Mouse (Mus musculus) G1E (cell line): ENCODE measurements around the gene Gtf2f2. TPM values are rescaled to one million over a fixed set of nuclear protein-coding genes. Genes with fewer than 3 reads are reported as not detected.

Experiments used
- ATAC-seq: 2 replicates; pipeline ENCODE4 v1.8.0; 2016; ENCODE audit warnings: mild to moderate bottlenecking; ENCODE audit not compliant: insufficient number of reproducible peaks, poor library complexity, low FRiP score, severe bottlenecking; ENCODE audit errors: extremely low read depth
- DNase-seq: peaks from one replicate; pipeline ENCODE4 v3.0.0; 2012; ENCODE audit warnings: low spot score
- H3K27me3 ChIP-seq: 2 replicates; pipeline ENCODE4 v1.6.1; 2012; ENCODE audit warnings: mild to moderate bottlenecking, low read length, inconsistent platforms; ENCODE audit not compliant: insufficient read depth
- H3K36me3 ChIP-seq: replicated peaks from 2 replicates; pipeline ENCODE3; 2012; ENCODE audit warnings: mild to moderate bottlenecking, inconsistent platforms
- H3K4me1 ChIP-seq: 2 replicates; pipeline ENCODE4 v1.6.1; 2012; ENCODE audit warnings: low read depth, low read length, inconsistent platforms, mixed read lengths; ENCODE audit not compliant: insufficient read depth
- H3K4me3 ChIP-seq: 2 replicates; pipeline ENCODE4 v1.5.1; 2012; ENCODE audit warnings: low read depth, mild to moderate bottlenecking, inconsistent platforms, low read length, moderate library complexity, mixed read lengths
- H3K9me3 ChIP-seq: replicated peaks from 2 replicates; pipeline ENCODE4 v1.6.1; 2012; ENCODE audit warnings: inconsistent platforms
- CTCF ChIP-seq: IDR thresholded peaks from 2 replicates; pipeline ENCODE4 v1.5.1; 2012; ENCODE audit warnings: low read depth, low read length, inconsistent platforms, mixed read lengths
- GATA1 ChIP-seq: IDR thresholded peaks from 2 replicates; pipeline ENCODE4 v1.6.1; 2012; ENCODE audit warnings: borderline replicate concordance, low read length, inconsistent platforms, mixed read lengths
- GATA2 ChIP-seq: IDR thresholded peaks from 2 replicates; pipeline ENCODE4 v1.6.1; 2012; ENCODE audit warnings: low read depth, low read length, inconsistent platforms, borderline replicate concordance
- POLR2AphosphoS5 ChIP-seq: IDR thresholded peaks from 2 replicates; pipeline ENCODE4 v1.6.1; 2012; ENCODE audit warnings: low read depth, low read length, inconsistent platforms; ENCODE audit not compliant: insufficient replicate concordance
- TAL1 ChIP-seq: conservative IDR thresholded peaks from 2 replicates; pipeline ENCODE4 v1.6.1; 2012; ENCODE audit warnings: low read depth, low read length, inconsistent platforms, mixed read lengths
- polyA plus RNA-seq: library from polyadenylated mRNA; stranded (reverse); fragments of >175 nt; gene quantifications from 2 replicates; pipeline ENCODE4 v1.2.3, GENCODE M21; 2012
- total RNA-seq, 2 experiments: library from RNA; stranded (forward) in 1 of 2; stranded (reverse) in 1 of 2; fragments of 200-1000 nt in 1 of 2; fragments of >200 nt in 1 of 2; fragmentation: Nextera tagmentation in 1 of 2; gene quantifications; 2 replicates each; pipeline ENCODE4 v1.2.3; 2014 to 2017

The Gtf2f2 gene
- total and polyA plus RNA-seq, 3 experiments: 9.1 to 49.5 (median 33.3) TPM

- no peak; the same call in 1 of the 2 replicates for ATAC-seq
- TF ChIP-seq POLR2AphosphoS5: no peak
- no peak for TF ChIP-seq CTCF
- no peak for TF ChIP-seq TAL1
- TF ChIP-seq GATA2: no peak
- TF ChIP-seq GATA1: no peak
- no peak overlapping the region for H3K4me3 ChIP-seq
- peaks cover 7% of the 10 kb centered on the region; the same call in 1 of the 2 replicates for H3K4me1 ChIP-seq
- no peak for DNase-seq
- peaks cover 14% of the 10 kb centered on the region for H3K27me3 ChIP-seq
- no peaks in the 10 kb centered on the region for H3K9me3 ChIP-seq
- H3K36me3 ChIP-seq: no peaks in the 10 kb centered on the region
Observed at GRCm38 (mm10) chr14:75863549-75864409, 146.9 kb downstream of the Gtf2f2 start.

GRCm38 (mm10) chr14:75862701-75863100 is 148.0 kb downstream of the Gtf2f2 start:
- ATAC-seq: no peak

GRCm38 (mm10) chr14:75859619-75860018 is 151.0 kb downstream of the Gtf2f2 start:
- Histone ChIP-seq H3K36me3 (no peaks in the 10 kb centered on the region), H3K4me3 (no peak overlapping the region), H3K4me1 (peaks cover 10% of the 10 kb centered on the region; the same call in 1 of the 2 replicates), H3K9me3 (no peaks in the 10 kb centered on the region), H3K27me3 (peaks cover 8% of the 10 kb centered on the region; the same call in 1 of the 2 replicates)
- no peak for TF ChIP-seq GATA1
- no peak for TF ChIP-seq POLR2AphosphoS5
- DNase-seq (no peak), ATAC-seq (no peak)

More at GRCm38 (mm10) chr14:75862701-75863100, 148.0 kb downstream of the Gtf2f2 start:
- Histone ChIP-seq H3K36me3 (no peaks in the 10 kb centered on the region), H3K27me3 (peaks cover 14% of the 10 kb centered on the region), H3K4me1 (peaks cover 7% of the 10 kb centered on the region; the same call in 1 of the 2 replicates), H3K4me3 (no peak overlapping the region), H3K9me3 (no peaks in the 10 kb centered on the region)
- no peak for DNase-seq
- TF ChIP-seq TAL1: no peak
- no peak for TF ChIP-seq CTCF
- no peak for TF ChIP-seq GATA2
- no peak for TF ChIP-seq GATA1
- no peak for TF ChIP-seq POLR2AphosphoS5

- no peak for DNase-seq
- H3K4me3 ChIP-seq: no peak overlapping the region
- no peak for ATAC-seq
- H3K4me1 ChIP-seq: peaks cover 10% of the 10 kb centered on the region; the same call in 1 of the 2 replicates
- peaks cover 5% of the 10 kb centered on the region; the same call in 1 of the 2 replicates for H3K27me3 ChIP-seq
- no peaks in the 10 kb centered on the region for H3K9me3 ChIP-seq
- H3K36me3 ChIP-seq: no peaks in the 10 kb centered on the region
- TF ChIP-seq TAL1: no peak
- no peak for TF ChIP-seq POLR2AphosphoS5
- no peak for TF ChIP-seq GATA1
- no peak for TF ChIP-seq CTCF
- TF ChIP-seq GATA2: no peak
Observed at GRCm38 (mm10) chr14:75858181-75858580, 152.5 kb downstream of the Gtf2f2 start.

GRCm38 (mm10) chr14:75855263-75855992 is 155.2 kb downstream of the Gtf2f2 start:
- H3K4me1 ChIP-seq: peaks cover 10% of the 10 kb centered on the region; the same call in 1 of the 2 replicates
- no peaks in the 10 kb centered on the region for H3K9me3 ChIP-seq
- peaks cover 13% of the 10 kb centered on the region for H3K36me3 ChIP-seq
- H3K27me3 ChIP-seq: 0 out of 2 replicates have a peak, but pooled peaks cover 2% of the 10 kb centered on the region
- TF ChIP-seq CTCF: no peak
- DNase-seq (no peak), ATAC-seq (no peak)
- no peak overlapping the region for H3K4me3 ChIP-seq

- H3K36me3 ChIP-seq: peaks cover 47% of the 10 kb centered on the region
Observed at GRCm38 (mm10) chr14:75852016-75852415, 158.6 kb downstream of the Gtf2f2 start.

More at GRCm38 (mm10) chr14:75852016-75852415, 158.6 kb downstream of the Gtf2f2 start:
- Histone ChIP-seq H3K4me1 (peaks cover 32% of the 10 kb centered on the region), H3K27me3 (no peaks in the 10 kb centered on the region), H3K4me3 (no peak overlapping the region), H3K9me3 (no peaks in the 10 kb centered on the region)
- TF ChIP-seq GATA1: no peak
- no peak for TF ChIP-seq POLR2AphosphoS5
- no peak for TF ChIP-seq GATA2
- TF ChIP-seq CTCF: no peak
- no peak for TF ChIP-seq TAL1
- DNase-seq: no peak
- no peak for ATAC-seq
